12 mouse cellular contexts compared by ENCODE assay signal in genomic region chr11:96886942-96887546, GRCm38 (mm10). TPM values are rescaled to one million over a fixed set of nuclear protein-coding genes. Genes with fewer than 3 reads are reported as not detected.
DNase-seq lines count a peak whose midpoint lies in the region; ATAC-seq lines count a peak whose summit lies in the region.
"Had no signal": no experiment of that assay in that cellular context is flagged by ENCODE, and none has a peak within 500 bp of the region (broad histone marks: within the 10 kb centered on the region; RNA-seq: fewer than 3 reads in every experiment).

No protein-coding gene starts in this region.

- peak overlapping the region; percentile 87; the same call in 1 of the 2 replicates for H3K27ac ChIP-seq in embryonic facial prominence, embryonic 10.5 days (replicated peaks)
- peak overlapping the region; percentile 90 for H3K27ac ChIP-seq in hindbrain, embryonic 11.5 days (ENCODE audit: low read depth, low read length)
- H3K27ac ChIP-seq in neural tube, embryonic 12.5 days, result 0 out of 2 replicates have a peak overlapping the region, but pooled peaks have one; percentile 57
- H3K27ac ChIP-seq: limb, embryonic 15.5 days had no signal

- H3K4me1 ChIP-seq in megakaryocyte, embryonic 14.5 days, result peaks cover 38% of the 10 kb centered on the region
- peaks cover 52% of the 10 kb centered on the region for H3K4me1 ChIP-seq in embryonic facial prominence, embryonic 10.5 days
- H3K4me1 ChIP-seq in hindbrain, embryonic 11.5 days (replicated peaks; ENCODE audit: control insufficient read depth, insufficient read depth, low read length), result peaks cover 2% of the 10 kb centered on the region; the same call in 1 of the 2 replicates
- peaks cover 34% of the 10 kb centered on the region for H3K4me1 ChIP-seq in neural tube, embryonic 12.5 days
- H3K4me1 ChIP-seq: limb, embryonic 15.5 days had no signal

- peaks cover 42% of the 10 kb centered on the region for H3K27me3 ChIP-seq in megakaryocyte, embryonic 14.5 days (replicated peaks)
- H3K27me3 ChIP-seq in embryonic facial prominence, embryonic 10.5 days (replicated peaks; ENCODE audit: low read depth, poor library complexity, severe bottlenecking), result no peaks in the 10 kb centered on the region
- no peaks in the 10 kb centered on the region for H3K27me3 ChIP-seq in hindbrain, embryonic 11.5 days (ENCODE audit: control insufficient read depth, insufficient read depth, low read length)
- H3K27me3 ChIP-seq in neural tube, embryonic 12.5 days (replicated peaks), result no peaks in the 10 kb centered on the region
- H3K27me3 ChIP-seq: limb, embryonic 15.5 days had no signal

- no peak overlapping the region for H3K9ac ChIP-seq in hindbrain, embryonic 11.5 days (ENCODE audit: low read depth, low read length)
- no peak overlapping the region for H3K9ac ChIP-seq in neural tube, embryonic 12.5 days
- H3K9ac ChIP-seq: limb, embryonic 15.5 days had no signal

- no peak for DNase-seq in embryonic facial prominence, embryonic 10.5 days (ENCODE audit: low spot score)
- no peak for DNase-seq in hindbrain, embryonic 11.5 days (ENCODE audit: low spot score)
- DNase-seq in retina, postnatal 1 day, result no peak
- no peak for DNase-seq in layer of hippocampus, postnatal 36 days
- no peak for DNase-seq in left cerebral cortex, postnatal 10 days (ENCODE audit: extremely low spot score in 1 of 2, low spot score in 2 of 2)
- DNase-seq: gastrocnemius, postnatal 36 days; kidney, adult 18-20 months; layer of hippocampus, adult 9-11 months had no signal

- H3K4me3 ChIP-seq in megakaryocyte, embryonic 14.5 days (replicated peaks), result peak overlapping the region; percentile 80
- no peak overlapping the region for H3K4me3 ChIP-seq in embryonic facial prominence, embryonic 10.5 days
- no peak overlapping the region for H3K4me3 ChIP-seq in hindbrain, embryonic 11.5 days (ENCODE audit: low read depth, low read length)
- H3K4me3 ChIP-seq in neural tube, embryonic 12.5 days, result no peak overlapping the region
- H3K4me3 ChIP-seq: limb, embryonic 15.5 days had no signal

- no peaks in the 10 kb centered on the region for H3K36me3 ChIP-seq in megakaryocyte, embryonic 14.5 days (replicated peaks; ENCODE audit: low read length)
- no peaks in the 10 kb centered on the region for H3K36me3 ChIP-seq in embryonic facial prominence, embryonic 10.5 days (replicated peaks)
- H3K36me3 ChIP-seq in hindbrain, embryonic 11.5 days (ENCODE audit: control insufficient read depth, insufficient read depth, low read length), result no peaks in the 10 kb centered on the region
- no peaks in the 10 kb centered on the region for H3K36me3 ChIP-seq in neural tube, embryonic 12.5 days
- H3K36me3 ChIP-seq: limb, embryonic 15.5 days had no signal

- intact Hi-C loops in left cerebral cortex, postnatal 10 days (cut with DNase I), result no loop called here

- ATAC-seq in megakaryocyte, adult 5-6 weeks (ENCODE audit: poor library complexity, severe bottlenecking), result no peak
- no peak for ATAC-seq in hindbrain, embryonic 11.5 days (ENCODE audit: low FRiP score)
- no peak for ATAC-seq in neural tube, embryonic 12.5 days (ENCODE audit: low FRiP score, low read depth)

- 84% methylated on average over 8 of the region's 8 CpGs for WGBS in embryonic facial prominence, embryonic 10.5 days
- WGBS in hindbrain, embryonic 11.5 days, result 91% methylated on average over 8 of the region's 8 CpGs
- WGBS in neural tube, embryonic 12.5 days, result 82% methylated on average over 8 of the region's 8 CpGs

- H3K4me2 ChIP-seq in hindbrain, embryonic 11.5 days (replicated peaks; ENCODE audit: low read depth, low read length), result no peak overlapping the region
- H3K4me2 ChIP-seq in neural tube, embryonic 12.5 days (replicated peaks), result no peak overlapping the region
- H3K4me2 ChIP-seq: limb, embryonic 15.5 days had no signal

- no peaks in the 10 kb centered on the region for H3K9me3 ChIP-seq in megakaryocyte, embryonic 14.5 days
- no peaks in the 10 kb centered on the region for H3K9me3 ChIP-seq in embryonic facial prominence, embryonic 10.5 days
- H3K9me3 ChIP-seq in hindbrain, embryonic 11.5 days (ENCODE audit: control insufficient read depth, low read length), result no peaks in the 10 kb centered on the region
- H3K9me3 ChIP-seq in neural tube, embryonic 12.5 days, result no peaks in the 10 kb centered on the region
- H3K9me3 ChIP-seq: limb, embryonic 15.5 days had no signal

RNA-seq across cellular contexts. Expression of gene Cdk5rap3, which starts 29.3 kb away (rescaled TPM):
- polyA plus RNA-seq in megakaryocyte, embryonic 14.5 days (2012; ENCODE audit: insufficient read depth, low replicate concordance), result 15.3 and 41.6 TPM in 2 replicates
- total RNA-seq in megakaryocyte, adult 5-6 weeks (2015), result 17.5 and 21.1 TPM in 2 replicates
- 23.9 and 37.3 TPM in 2 replicates for total RNA-seq in megakaryocyte, adult 5-6 weeks (2017)
- 90.1 and 99.9 TPM in 2 replicates for polyA plus RNA-seq in embryonic facial prominence, embryonic 10.5 days (2016; fragmentation: Nextera tagmentation; extraction: Ambion mirVana)
- 95.5 and 98.2 TPM in 2 replicates for polyA plus RNA-seq in hindbrain, embryonic 11.5 days (2014; fragmentation: Nextera tagmentation; extraction: Ambion mirVana)
- polyA plus RNA-seq in neural tube, embryonic 12.5 days (2016; fragmentation: Nextera tagmentation; extraction: Ambion mirVana), result 99.3 and 103 TPM in 2 replicates
- total RNA-seq in layer of hippocampus, postnatal 36 days (2021), result 10 to 100 TPM; 32.8 to 34.0 TPM
- total RNA-seq in left cerebral cortex, postnatal 10 days (2021), result 10 to 100 TPM; 50.5 to 52.5 TPM

RNA-seq across cellular contexts. Expression of gene Copz2, which starts 37.4 kb away (rescaled TPM):
- polyA plus RNA-seq in megakaryocyte, embryonic 14.5 days (2012; ENCODE audit: insufficient read depth, low replicate concordance), result 3.4 TPM in 1 of 2 replicates, not detected in the other
- total RNA-seq in megakaryocyte, adult 5-6 weeks (2015), result 2.0 and 4.2 TPM in 2 replicates
- 0.28 and 0.92 TPM in 2 replicates for total RNA-seq in megakaryocyte, adult 5-6 weeks (2017)
- 36.2 and 37.4 TPM in 2 replicates for polyA plus RNA-seq in embryonic facial prominence, embryonic 10.5 days (2016; fragmentation: Nextera tagmentation; extraction: Ambion mirVana)
- polyA plus RNA-seq in hindbrain, embryonic 11.5 days (2014; fragmentation: Nextera tagmentation; extraction: Ambion mirVana), result 49.6 and 62.8 TPM in 2 replicates
- polyA plus RNA-seq in neural tube, embryonic 12.5 days (2016; fragmentation: Nextera tagmentation; extraction: Ambion mirVana), result 41.4 and 46.9 TPM in 2 replicates
- total RNA-seq in layer of hippocampus, postnatal 36 days (2021), result 1 to 10 TPM; 5.5 to 7.8 TPM
- 1 to 10 TPM; 2.5 to 3.1 TPM for total RNA-seq in left cerebral cortex, postnatal 10 days (2021)

RNA-seq across cellular contexts. Expression of gene Prr15l, which starts 40.9 kb away (rescaled TPM):
- polyA plus RNA-seq in megakaryocyte, embryonic 14.5 days (2012; ENCODE audit: insufficient read depth, low replicate concordance), result not detected in 2 replicates
- 0.07 TPM in 1 of 2 replicates, not detected in the other for total RNA-seq in megakaryocyte, adult 5-6 weeks (2015)
- 0.16 and 0.29 TPM in 2 replicates for total RNA-seq in megakaryocyte, adult 5-6 weeks (2017)
- 1.1 and 2.3 TPM in 2 replicates for polyA plus RNA-seq in embryonic facial prominence, embryonic 10.5 days (2016; fragmentation: Nextera tagmentation; extraction: Ambion mirVana)
- polyA plus RNA-seq in hindbrain, embryonic 11.5 days (2014; fragmentation: Nextera tagmentation; extraction: Ambion mirVana), result 0.82 and 1.1 TPM in 2 replicates
- polyA plus RNA-seq in neural tube, embryonic 12.5 days (2016; fragmentation: Nextera tagmentation; extraction: Ambion mirVana), result 0.05 and 0.61 TPM in 2 replicates
- not detected for total RNA-seq in layer of hippocampus, postnatal 36 days (2021)
- not detected for total RNA-seq in left cerebral cortex, postnatal 10 days (2021)
- total RNA-seq: gastrocnemius, postnatal 36 days had no signal

RNA-seq across cellular contexts. Expression of gene Pnpo, which starts 56.7 kb away (rescaled TPM):
- polyA plus RNA-seq in megakaryocyte, embryonic 14.5 days (2012; ENCODE audit: insufficient read depth, low replicate concordance), result 2.0 and 16.6 TPM in 2 replicates
- total RNA-seq in megakaryocyte, adult 5-6 weeks (2015), result 16.8 and 19.9 TPM in 2 replicates
- 29.1 and 32.8 TPM in 2 replicates for total RNA-seq in megakaryocyte, adult 5-6 weeks (2017)
- 32.0 and 34.5 TPM in 2 replicates for polyA plus RNA-seq in embryonic facial prominence, embryonic 10.5 days (2016; fragmentation: Nextera tagmentation; extraction: Ambion mirVana)
- 26.0 and 29.5 TPM in 2 replicates for polyA plus RNA-seq in hindbrain, embryonic 11.5 days (2014; fragmentation: Nextera tagmentation; extraction: Ambion mirVana)
- 18.3 and 18.9 TPM in 2 replicates for polyA plus RNA-seq in neural tube, embryonic 12.5 days (2016; fragmentation: Nextera tagmentation; extraction: Ambion mirVana)
- total RNA-seq in layer of hippocampus, postnatal 36 days (2021), result 10 to 100 TPM; 29.8 to 34.5 TPM
- 10 to 100 TPM; 30.9 to 32.6 TPM for total RNA-seq in left cerebral cortex, postnatal 10 days (2021)

RNA-seq across cellular contexts. Expression of gene Nfe2l1, which starts 57.3 kb away (rescaled TPM):
- 28.9 and 34.9 TPM in 2 replicates for polyA plus RNA-seq in megakaryocyte, embryonic 14.5 days (2012; ENCODE audit: insufficient read depth, low replicate concordance)
- total RNA-seq in megakaryocyte, adult 5-6 weeks (2015), result 30.0 and 32.6 TPM in 2 replicates
- total RNA-seq in megakaryocyte, adult 5-6 weeks (2017), result 30.2 and 31.1 TPM in 2 replicates
- polyA plus RNA-seq in embryonic facial prominence, embryonic 10.5 days (2016; fragmentation: Nextera tagmentation; extraction: Ambion mirVana), result 65.4 and 69.9 TPM in 2 replicates
- polyA plus RNA-seq in hindbrain, embryonic 11.5 days (2014; fragmentation: Nextera tagmentation; extraction: Ambion mirVana), result 27.9 and 35.2 TPM in 2 replicates
- 75.5 and 79.5 TPM in 2 replicates for polyA plus RNA-seq in neural tube, embryonic 12.5 days (2016; fragmentation: Nextera tagmentation; extraction: Ambion mirVana)
- 100 to 1,000 TPM; 201 to 234 TPM for total RNA-seq in layer of hippocampus, postnatal 36 days (2021)
- total RNA-seq in left cerebral cortex, postnatal 10 days (2021), result 100 to 1,000 TPM; 167 to 175 TPM
